Mouse (Mus musculus): Measurements from ENCODE around the gene Oaz3. TPM values are rescaled to one million over a fixed set of nuclear protein-coding genes. Genes with fewer than 3 reads are reported as not detected.

Oaz3 gene
- polyA plus RNA-seq, 1 experiment: not detected

GRCm38 (mm10) chr3:94449377-94449776 is 5.7 kb upstream of the Oaz3 start:
- Histone ChIP-seq H3K4me1 (ENCODE audit: control insufficient read depth, insufficient read depth, insufficient read length, low read length) (0 out of 2 replicates have a peak, but pooled peaks cover 2% of the 10 kb centered on the region), H3K36me3 (ENCODE audit: control insufficient read depth, insufficient read depth, low read length) (peaks cover 32% of the 10 kb centered on the region), H3K27ac (ENCODE audit: insufficient read depth, low read depth, low read length) (no peak overlapping the region), H3K4me3 (ENCODE audit: low read depth, low read length) (no peak overlapping the region), H3K27me3 (ENCODE audit: control insufficient read depth, insufficient read depth, low read length) (no peaks in the 10 kb centered on the region)
- WGBS: 42% methylated on average over 2 of the region's 2 CpGs
- TF ChIP-seq CTCF (IDR thresholded peaks at IDR 0.05; ENCODE audit: extremely low read depth, insufficient read length, insufficient replicate concordance, low read depth, low read length): no peak
- TF ChIP-seq POLR2A (IDR thresholded peaks at IDR 0.05; ENCODE audit: low read depth, low read length): no peak

DNA sequence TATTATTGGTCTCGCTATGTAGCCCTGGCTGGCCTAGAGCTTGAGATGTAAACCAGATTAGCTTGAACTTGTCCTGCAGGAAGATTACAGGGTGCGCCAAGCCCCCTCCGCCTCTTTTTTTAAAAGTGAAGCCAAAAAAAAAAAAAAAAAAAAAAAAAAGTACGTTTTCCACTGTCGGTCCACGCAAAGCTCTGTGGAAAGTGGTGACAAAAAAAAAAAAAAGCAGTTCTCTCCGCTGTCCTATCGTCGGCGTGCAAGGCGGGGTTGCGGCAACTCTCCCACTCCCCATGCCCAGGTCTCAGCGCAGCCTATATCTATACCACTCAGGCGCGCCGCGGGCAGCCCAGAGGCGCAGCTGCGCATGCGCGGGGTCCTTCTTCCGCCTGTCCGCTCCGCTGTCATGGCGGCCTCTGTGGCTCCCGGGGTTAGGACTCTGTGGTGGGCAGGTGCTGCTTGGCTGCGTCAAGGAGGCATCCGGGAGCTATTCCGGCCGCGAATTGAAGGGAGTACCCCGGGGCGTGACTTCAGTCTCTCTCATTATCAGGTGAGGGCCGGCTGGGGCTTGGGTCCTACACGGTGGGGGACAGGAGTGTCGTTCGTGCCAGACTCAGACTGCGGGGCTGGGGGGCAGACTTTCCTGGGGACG is 641 bp downstream of the Oaz3 start, which contains the start of gene Mrpl9:
Gene Mrpl9 (plus strand): TSS at position 368 of the 646 bp plus-strand sequence.
- WGBS: under 1% methylated on average over 39 of the region's 39 CpGs
- Histone ChIP-seq H3K4me1 (ENCODE audit: control insufficient read depth, insufficient read depth, insufficient read length, low read length) (peaks cover 3% of the 10 kb centered on the region; the same call in 1 of the 2 replicates), H3K4me3 (ENCODE audit: low read depth, low read length) (peak within 1 kb of the TSS; percentile 79), H3K36me3 (ENCODE audit: control insufficient read depth, insufficient read depth, low read length) (peaks cover 23% of the 10 kb centered on the region), H3K27ac (ENCODE audit: insufficient read depth, low read depth, low read length) (no peak within 1 kb of the TSS), H3K27me3 (ENCODE audit: control insufficient read depth, insufficient read depth, low read length) (no peaks in the 10 kb centered on the region)
- TF ChIP-seq CTCF (IDR thresholded peaks at IDR 0.05; ENCODE audit: extremely low read depth, insufficient read length, insufficient replicate concordance, low read depth, low read length) (peak; percentile 18; the same call in 1 of the 2 replicates), POLR2A (IDR thresholded peaks at IDR 0.05; ENCODE audit: low read depth, low read length) (peak; percentile 81)

DNA sequence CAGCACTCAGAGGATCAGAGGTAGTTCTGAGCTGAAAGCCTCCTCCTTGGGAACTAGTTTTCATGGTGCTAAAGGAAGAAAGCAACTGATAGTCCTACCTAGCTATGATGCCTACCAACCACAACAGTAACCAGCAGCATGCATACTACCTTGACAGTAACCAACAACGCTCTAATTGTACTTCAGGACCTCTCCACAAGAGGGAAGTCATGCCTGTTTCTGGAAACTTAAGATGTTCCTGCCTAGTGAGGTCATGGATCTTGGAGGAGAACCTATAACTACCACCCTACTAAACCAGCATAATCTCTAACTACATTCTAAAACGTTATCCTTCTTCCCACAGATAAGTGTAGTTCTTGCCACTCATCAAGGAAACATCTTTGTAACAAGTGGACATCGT is 2.5 kb downstream of the Oaz3 start:
- 39% methylated on average over 3 of the region's 3 CpGs for WGBS
- H3K36me3 ChIP-seq (ENCODE audit: control insufficient read depth, insufficient read depth, low read length): peaks cover 11% of the 10 kb centered on the region
- no peak for TF ChIP-seq POLR2A (IDR thresholded peaks at IDR 0.05; ENCODE audit: low read depth, low read length)
- TF ChIP-seq CTCF (IDR thresholded peaks at IDR 0.05; ENCODE audit: extremely low read depth, insufficient read length, insufficient replicate concordance, low read depth, low read length): no peak
- no peak overlapping the region for H3K4me3 ChIP-seq (ENCODE audit: low read depth, low read length)
- no peaks in the 10 kb centered on the region for H3K27me3 ChIP-seq (ENCODE audit: control insufficient read depth, insufficient read depth, low read length)
- H3K4me1 ChIP-seq (ENCODE audit: control insufficient read depth, insufficient read depth, insufficient read length, low read length): peaks cover 3% of the 10 kb centered on the region; the same call in 1 of the 2 replicates
- no peak overlapping the region for H3K27ac ChIP-seq (ENCODE audit: insufficient read depth, low read depth, low read length)

- Histone ChIP-seq H3K36me3 (ENCODE audit: control insufficient read depth, insufficient read depth, low read length) (no peaks in the 10 kb centered on the region), H3K27ac (ENCODE audit: insufficient read depth, low read depth, low read length) (no peak overlapping the region), H3K27me3 (ENCODE audit: control insufficient read depth, insufficient read depth, low read length) (no peaks in the 10 kb centered on the region), H3K4me3 (ENCODE audit: low read depth, low read length) (no peak overlapping the region), H3K4me1 (ENCODE audit: control insufficient read depth, insufficient read depth, insufficient read length, low read length) (no peaks in the 10 kb centered on the region)
- TF ChIP-seq POLR2A (IDR thresholded peaks at IDR 0.05; ENCODE audit: low read depth, low read length) (no peak), CTCF (IDR thresholded peaks at IDR 0.05; ENCODE audit: extremely low read depth, insufficient read length, insufficient replicate concordance, low read depth, low read length) (no peak)
- WGBS: 86% methylated on average over 9 of the region's 9 CpGs
Observed at GRCm38 (mm10) chr3:94436420-94436819, 7.3 kb downstream of the Oaz3 start.

DNA sequence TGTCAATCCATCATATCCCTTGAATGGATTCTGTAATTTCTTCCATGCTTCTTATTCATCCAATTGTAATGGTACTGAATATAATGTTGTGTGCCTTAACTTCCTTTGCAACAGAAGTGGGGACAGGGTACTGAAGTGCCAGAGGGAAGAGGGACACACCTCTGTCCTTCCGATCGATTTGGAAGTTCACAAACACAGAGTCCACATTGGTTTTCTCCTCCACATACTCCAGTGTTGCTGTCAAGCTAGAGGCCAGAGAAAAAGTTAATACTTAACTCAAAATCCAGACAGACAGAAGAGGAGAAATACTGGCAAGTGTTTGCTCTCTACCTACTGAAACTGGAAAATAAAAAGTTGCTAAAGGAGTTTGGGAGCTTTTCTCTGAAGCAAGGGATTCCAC is 9.4 kb downstream of the Oaz3 start:
- Histone ChIP-seq H3K4me1 (ENCODE audit: control insufficient read depth, insufficient read depth, insufficient read length, low read length) (no peaks in the 10 kb centered on the region), H3K36me3 (ENCODE audit: control insufficient read depth, insufficient read depth, low read length) (no peaks in the 10 kb centered on the region), H3K27me3 (ENCODE audit: control insufficient read depth, insufficient read depth, low read length) (no peaks in the 10 kb centered on the region), H3K4me3 (ENCODE audit: low read depth, low read length) (no peak overlapping the region), H3K27ac (ENCODE audit: insufficient read depth, low read depth, low read length) (no peak overlapping the region)
- 36% methylated on average over 2 of the region's 2 CpGs for WGBS
- TF ChIP-seq POLR2A (IDR thresholded peaks at IDR 0.05; ENCODE audit: low read depth, low read length) (no peak), CTCF (IDR thresholded peaks at IDR 0.05; ENCODE audit: extremely low read depth, insufficient read length, insufficient replicate concordance, low read depth, low read length) (no peak)

DNA sequence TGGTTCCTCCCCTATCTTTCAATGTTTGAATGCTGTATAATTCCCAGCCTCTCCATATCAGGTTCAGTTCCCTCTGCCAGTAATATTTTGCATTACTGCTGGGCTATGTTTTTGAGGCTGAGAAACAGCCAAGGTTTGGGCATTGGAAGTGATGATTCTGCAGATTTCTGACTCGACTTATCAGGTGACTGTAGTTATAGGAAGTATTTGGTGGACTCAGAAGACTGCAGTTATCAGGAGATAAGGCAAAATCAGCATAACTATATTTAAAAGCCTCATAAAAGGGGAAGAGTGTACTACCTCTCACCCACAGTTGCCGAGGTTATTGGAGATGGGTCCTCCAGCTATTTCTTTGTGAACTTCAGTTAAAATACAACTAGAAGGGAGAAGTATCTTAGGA is 12.7 kb downstream of the Oaz3 start:
- TF ChIP-seq CTCF (IDR thresholded peaks at IDR 0.05; ENCODE audit: extremely low read depth, insufficient read length, insufficient replicate concordance, low read depth, low read length) (no peak), POLR2A (IDR thresholded peaks at IDR 0.05; ENCODE audit: low read depth, low read length) (no peak)
- Histone ChIP-seq H3K27ac (ENCODE audit: insufficient read depth, low read depth, low read length) (no peak overlapping the region), H3K36me3 (ENCODE audit: control insufficient read depth, insufficient read depth, low read length) (no peaks in the 10 kb centered on the region), H3K4me1 (ENCODE audit: control insufficient read depth, insufficient read depth, insufficient read length, low read length) (no peaks in the 10 kb centered on the region), H3K4me3 (ENCODE audit: low read depth, low read length) (no peak overlapping the region), H3K27me3 (ENCODE audit: control insufficient read depth, insufficient read depth, low read length) (no peaks in the 10 kb centered on the region)
- WGBS: 31% methylated on average over 2 of the region's 2 CpGs

DNA sequence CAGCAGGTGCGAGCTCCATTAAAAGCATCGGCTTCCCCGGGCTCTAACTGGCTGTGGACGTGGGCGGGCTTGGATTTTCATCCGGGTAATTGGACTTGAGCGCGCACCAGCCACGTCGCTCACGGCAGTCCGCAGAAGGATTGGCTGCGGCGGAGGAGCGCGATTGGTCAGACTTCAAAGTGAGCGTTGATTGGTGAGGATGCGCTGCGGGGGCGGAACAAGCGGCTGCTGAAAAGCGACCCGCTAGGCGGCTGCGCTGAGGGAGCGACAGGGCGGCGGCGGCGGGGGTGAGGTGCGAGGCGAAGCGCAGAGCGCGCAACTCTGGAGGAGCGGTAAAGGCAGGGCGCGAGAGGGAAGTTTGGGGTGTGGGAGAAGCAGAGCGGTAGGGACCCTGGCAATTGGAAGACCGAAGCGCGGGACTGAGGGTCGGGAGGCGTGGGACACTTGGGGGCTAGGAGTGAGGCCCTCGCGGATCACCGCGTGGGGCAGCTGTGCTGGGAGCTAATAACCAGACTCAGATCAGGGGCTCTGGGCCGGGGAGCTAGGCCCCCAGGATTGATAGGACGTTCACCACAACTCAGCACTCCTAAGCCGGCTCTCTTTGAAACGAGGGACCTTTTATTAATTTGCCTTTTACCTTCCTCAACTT is 30.6 kb downstream of the Oaz3 start, which contains the start of gene Tdrkh:
Gene Tdrkh (plus strand): TSS at position 243 of the 649 bp plus-strand sequence.
- 11% methylated on average over 52 of the region's 52 CpGs for WGBS
- 0 out of 2 replicates have a peak, but pooled peaks have one; percentile 11 for TF ChIP-seq CTCF (IDR thresholded peaks at IDR 0.05; ENCODE audit: extremely low read depth, insufficient read length, insufficient replicate concordance, low read depth, low read length)
- TF ChIP-seq POLR2A (IDR thresholded peaks at IDR 0.05; ENCODE audit: low read depth, low read length): no peak

More for the DNA sequence above, 30.6 kb downstream of the Oaz3 start, which contains the start of gene Tdrkh:
- H3K4me3 ChIP-seq (ENCODE audit: low read depth, low read length): peak within 1 kb of the TSS; percentile 78
- H3K4me1 ChIP-seq (ENCODE audit: control insufficient read depth, insufficient read depth, insufficient read length, low read length): peaks cover 9% of the 10 kb centered on the region
- H3K36me3 ChIP-seq (ENCODE audit: control insufficient read depth, insufficient read depth, low read length): no peaks in the 10 kb centered on the region
- no peaks in the 10 kb centered on the region; the same call in 1 of the 2 replicates for H3K27me3 ChIP-seq (ENCODE audit: control insufficient read depth, insufficient read depth, low read length)
- no peak within 1 kb of the TSS for H3K27ac ChIP-seq (ENCODE audit: insufficient read depth, low read depth, low read length)
